Mouse (Mus musculus): ENCODE results near the gene Trim30c.
"Not testable (repeated sequence)": the region's sequence is repeated elsewhere in the genome, so short reads cannot be mapped to it uniquely, and the experiment has no call there.

Gene Trim30c

GRCm38 (mm10) chr7:104400698-104401097, at the start of gene Trim30c:
Gene Trim30c (minus strand): TSS chr7:104400837.
- no peak for DNase-seq

- no peak for DNase-seq
Measured at GRCm38 (mm10) chr7:104445961-104446645, 45.5 kb upstream of the Trim30c start.

DNA sequence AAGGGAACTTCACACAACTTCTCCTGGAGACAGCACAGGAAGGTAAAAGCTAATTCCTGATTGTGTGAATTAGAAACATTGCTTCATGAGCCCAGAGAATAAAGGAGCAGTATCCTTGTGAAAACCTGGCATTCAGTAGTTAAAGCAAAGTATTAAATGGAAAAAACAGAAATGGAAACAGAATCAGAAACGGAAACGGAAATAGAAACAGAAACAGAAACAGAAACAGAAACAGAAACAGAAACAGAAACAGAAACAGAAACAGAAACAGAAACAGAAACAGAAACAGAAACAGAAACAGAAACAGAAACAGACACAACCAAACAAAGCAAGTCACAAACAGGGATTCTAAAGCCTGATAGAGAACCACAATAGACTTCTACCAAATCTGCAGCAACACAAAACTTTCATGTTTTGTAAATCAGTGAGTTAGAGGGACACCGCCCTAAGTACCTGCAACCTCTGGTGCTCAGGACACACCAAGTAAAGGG, 3.9 kb upstream of the Trim30c start:
- DNase-seq: no peak

GRCm38 (mm10) chr7:104401140-104401539, 503 bp upstream of the Trim30c start:
- DNase-seq: no peak

GRCm38 (mm10) chr7:104398492-104398891, 2.1 kb downstream of the Trim30c start:
- DNase-seq: no peak

- DNase-seq: no peak
Measured at GRCm38 (mm10) chr7:104369736-104370414, 30.8 kb downstream of the Trim30c start, which contains the start of gene Trim30b. Gene Trim30b (minus strand): TSS chr7:104369884.

DNA sequence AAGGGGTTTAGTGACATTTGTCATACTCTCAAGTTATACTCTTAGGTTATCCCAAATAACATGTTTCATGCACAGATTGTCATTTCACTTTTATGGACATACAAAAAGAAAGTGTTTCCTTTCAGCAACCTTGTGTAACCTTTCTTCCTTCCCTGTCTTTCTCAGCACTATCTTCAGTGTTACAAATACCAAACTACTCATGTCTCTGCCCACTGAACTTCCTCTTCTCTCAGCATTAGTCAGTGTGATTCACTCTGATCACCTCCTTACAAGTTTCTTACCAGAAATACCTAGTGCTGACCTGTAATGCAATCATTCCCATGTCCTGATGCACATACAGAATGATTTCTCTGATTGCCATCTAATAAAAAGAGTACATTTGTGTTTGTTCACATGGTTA, 34.3 kb downstream of the Trim30c start:
- no peak for DNase-seq

DNA sequence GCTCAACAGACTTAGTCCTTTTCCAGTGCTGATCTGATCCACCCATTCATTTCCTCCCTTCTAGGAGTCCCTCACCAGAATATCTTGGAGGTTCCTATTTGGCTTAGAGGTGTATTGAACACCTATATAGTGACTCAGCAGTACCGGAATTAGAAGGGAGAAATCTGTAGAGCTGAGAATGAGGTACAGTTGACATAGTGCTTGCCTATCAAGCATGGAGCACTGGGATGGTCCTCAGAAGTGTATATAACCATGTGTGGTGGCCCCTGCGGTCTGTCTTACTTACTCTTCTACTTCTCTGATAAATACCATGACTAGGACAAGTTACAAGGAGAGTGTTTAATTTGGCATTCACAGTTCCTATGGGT, 47.1 kb downstream of the Trim30c start:
- no peak for DNase-seq

DNA sequence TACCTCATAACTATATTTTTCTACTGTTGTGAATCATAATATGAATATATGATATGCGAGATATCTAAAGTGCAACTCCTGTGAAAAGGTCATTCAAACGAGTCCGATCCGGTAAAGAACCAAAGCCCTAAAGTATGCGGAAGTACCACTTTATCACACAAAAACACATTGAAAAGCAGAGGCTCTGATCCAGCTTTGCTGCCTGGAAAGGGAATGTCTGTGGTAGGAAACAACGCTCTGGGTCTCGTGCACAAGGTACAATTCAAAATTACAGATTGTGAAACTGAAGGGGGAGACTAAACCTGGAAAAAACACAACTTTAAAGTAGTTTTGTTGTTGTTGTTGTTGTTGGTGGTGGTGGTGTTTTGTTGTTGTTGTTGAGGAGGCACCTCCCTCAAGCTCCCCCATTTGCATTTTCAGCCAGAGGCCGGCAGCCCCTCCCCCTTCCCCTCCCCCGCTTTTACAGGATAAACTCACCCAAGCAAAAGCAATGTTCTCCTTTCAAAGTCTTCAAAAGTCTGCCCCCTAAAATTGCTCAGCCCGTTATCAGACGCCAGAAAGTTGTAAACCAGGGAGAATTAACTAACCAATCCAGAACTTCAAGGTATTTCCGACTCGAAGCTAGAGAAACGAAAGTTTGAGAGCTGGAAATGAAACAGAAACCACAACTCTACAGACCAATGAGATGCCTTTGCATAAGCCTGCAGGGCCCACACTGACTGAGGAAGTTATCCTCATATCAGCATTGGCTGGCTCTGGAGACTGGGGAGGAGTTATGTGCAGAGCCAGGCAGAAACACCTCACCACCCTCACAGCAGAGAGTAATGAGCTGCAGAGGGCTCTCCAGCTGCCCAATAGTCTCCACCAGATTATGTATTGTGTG, 47.7 kb downstream of the Trim30c start, which contains the start of gene Trim12c:
TSS of gene Trim12c (minus strand) at position 646 of the 883 bp plus-strand sequence.
- DNase-seq: no peak

GRCm38 (mm10) chr7:104348043-104348442, 52.6 kb downstream of the Trim30c start:
- DNase-seq: not testable (repeated sequence)

- DNase-seq: not testable (repeated sequence)
Measured at GRCm38 (mm10) chr7:104340744-104341143, 59.9 kb downstream of the Trim30c start.

GRCm38 (mm10) chr7:104335547-104335946, 65.1 kb downstream of the Trim30c start:
- DNase-seq: not testable (repeated sequence)
